Mouse (Mus musculus) lung, postnatal 0 days (tissue): ENCODE results near the gene Il25.

Experiments used
- CTCF ChIP-seq: IDR thresholded peaks from 2 replicates; pipeline ENCODE4 v1.5.1; 2016; ENCODE audit warnings: antibody characterized with exemption, mild to moderate bottlenecking
- EP300 ChIP-seq: IDR thresholded peaks from 2 replicates; pipeline ENCODE4 v1.6.1; 2016; ENCODE audit warnings: antibody characterized with exemption, mild to moderate bottlenecking, control low read depth

DNA sequence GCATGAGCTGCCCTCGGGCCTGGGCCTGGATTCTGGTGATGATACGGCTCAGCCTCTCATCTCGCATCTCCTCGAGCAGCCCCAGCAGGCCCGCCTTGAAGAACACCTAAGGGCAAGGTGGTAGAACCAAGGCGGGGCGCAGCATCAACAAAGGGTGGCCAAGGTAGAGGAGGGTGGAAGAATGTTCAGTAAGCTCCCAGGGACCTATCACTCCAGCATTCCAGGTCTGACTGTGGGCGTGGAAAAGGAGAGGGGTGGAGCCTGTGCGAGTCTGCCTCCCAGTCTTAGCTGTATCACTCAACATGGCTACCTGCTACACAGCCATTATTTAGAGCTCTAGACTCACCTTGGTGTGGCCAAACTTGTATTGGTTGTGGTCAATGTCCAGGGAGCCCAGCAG, 24.0 kb downstream of the Il25 start:
- TF ChIP-seq CTCF: no peak
- TF ChIP-seq EP300: no peak
